Mouse (Mus musculus): ENCODE results near the gene Tmem184b. TPM values are rescaled to one million over a fixed set of nuclear protein-coding genes. Genes with fewer than 3 reads are reported as not detected.

The Tmem184b gene
- polyA plus RNA-seq, 1 experiment from 2014 or later, result 43.6 TPM

- Histone ChIP-seq H3K9ac (ENCODE audit: low read depth, low read length) (no peak overlapping the region; the same call in 1 of the 2 replicates), H3K4me1 (ENCODE audit: control insufficient read depth, insufficient read depth, low read length) (peaks cover 34% of the 10 kb centered on the region), H3K36me3 (ENCODE audit: control insufficient read depth, insufficient read depth, low read length) (no peaks in the 10 kb centered on the region), H3K9me3 (ENCODE audit: control insufficient read depth, low read length) (no peaks in the 10 kb centered on the region), H3K4me2 (ENCODE audit: low read depth, low read length) (no peak overlapping the region), H3K27me3 (replicated peaks; ENCODE audit: control insufficient read depth, insufficient read depth, low read length) (no peaks in the 10 kb centered on the region), H3K4me3 (ENCODE audit: low read length) (no peak overlapping the region), H3K27ac (ENCODE audit: low read length) (no peak overlapping the region)
- WGBS, result 71% methylated on average over 1 of the region's 1 CpGs
- no peak for ATAC-seq
Measured at GRCm38 (mm10) chr15:79404277-79404676, 908 bp upstream of the Tmem184b start.

- ATAC-seq, result no peak
- H3K27ac ChIP-seq (ENCODE audit: low read length), result peak overlapping the region; percentile 69
- 16% methylated on average over 9 of the region's 9 CpGs for WGBS
Measured at GRCm38 (mm10) chr15:79403763-79404210, 418 bp upstream of the Tmem184b start.

GRCm38 (mm10) chr15:79402176-79402575 is 1.2 kb downstream of the Tmem184b start:
- H3K4me2 ChIP-seq (ENCODE audit: low read depth, low read length), result peak overlapping the region; percentile 74
- peak overlapping the region; percentile 91 for H3K9ac ChIP-seq (ENCODE audit: low read depth, low read length)
- no peaks in the 10 kb centered on the region for H3K27me3 ChIP-seq (replicated peaks; ENCODE audit: control insufficient read depth, insufficient read depth, low read length)
- ATAC-seq, result no peak
- H3K27ac ChIP-seq (ENCODE audit: low read length), result no peak overlapping the region
- no peaks in the 10 kb centered on the region for H3K9me3 ChIP-seq (ENCODE audit: control insufficient read depth, low read length)
- WGBS, result 23% methylated on average over 5 of the region's 5 CpGs
- H3K36me3 ChIP-seq (ENCODE audit: control insufficient read depth, insufficient read depth, low read length), result no peaks in the 10 kb centered on the region
- peaks cover 38% of the 10 kb centered on the region for H3K4me1 ChIP-seq (ENCODE audit: control insufficient read depth, insufficient read depth, low read length)
- H3K4me3 ChIP-seq (ENCODE audit: low read length), result peak overlapping the region; percentile 96

More at GRCm38 (mm10) chr15:79403763-79404210, 418 bp upstream of the Tmem184b start:
- Histone ChIP-seq H3K9me3 (ENCODE audit: control insufficient read depth, low read length) (no peaks in the 10 kb centered on the region), H3K4me3 (ENCODE audit: low read length) (peak overlapping the region; percentile 96), H3K4me1 (ENCODE audit: control insufficient read depth, insufficient read depth, low read length) (peaks cover 38% of the 10 kb centered on the region), H3K4me2 (ENCODE audit: low read depth, low read length) (peak overlapping the region; percentile 74), H3K36me3 (ENCODE audit: control insufficient read depth, insufficient read depth, low read length) (no peaks in the 10 kb centered on the region), H3K27me3 (replicated peaks; ENCODE audit: control insufficient read depth, insufficient read depth, low read length) (no peaks in the 10 kb centered on the region), H3K9ac (ENCODE audit: low read depth, low read length) (peak overlapping the region; percentile 91)

GRCm38 (mm10) chr15:79400975-79401365 is 2.4 kb downstream of the Tmem184b start:
- Histone ChIP-seq H3K36me3 (ENCODE audit: control insufficient read depth, insufficient read depth, low read length) (no peaks in the 10 kb centered on the region), H3K9ac (ENCODE audit: low read depth, low read length) (peak overlapping the region; percentile 49), H3K27me3 (replicated peaks; ENCODE audit: control insufficient read depth, insufficient read depth, low read length) (no peaks in the 10 kb centered on the region), H3K4me2 (ENCODE audit: low read depth, low read length) (peak overlapping the region; percentile 7), H3K27ac (ENCODE audit: low read length) (peak overlapping the region; percentile 23; the same call in 1 of the 2 replicates), H3K4me1 (ENCODE audit: control insufficient read depth, insufficient read depth, low read length) (peaks cover 38% of the 10 kb centered on the region), H3K4me3 (ENCODE audit: low read length) (no peak overlapping the region), H3K9me3 (ENCODE audit: control insufficient read depth, low read length) (no peaks in the 10 kb centered on the region)
- ATAC-seq, result no peak
- 54% methylated on average over 7 of the region's 7 CpGs for WGBS

GRCm38 (mm10) chr15:79400134-79400974 is 3.0 kb downstream of the Tmem184b start:
- Histone ChIP-seq H3K4me1 (ENCODE audit: control insufficient read depth, insufficient read depth, low read length) (peaks cover 40% of the 10 kb centered on the region), H3K27ac (ENCODE audit: low read length) (peak overlapping the region; percentile 23; the same call in 1 of the 2 replicates), H3K36me3 (ENCODE audit: control insufficient read depth, insufficient read depth, low read length) (no peaks in the 10 kb centered on the region), H3K9me3 (ENCODE audit: control insufficient read depth, low read length) (no peaks in the 10 kb centered on the region), H3K4me3 (ENCODE audit: low read length) (no peak overlapping the region), H3K27me3 (replicated peaks; ENCODE audit: control insufficient read depth, insufficient read depth, low read length) (no peaks in the 10 kb centered on the region), H3K9ac (ENCODE audit: low read depth, low read length) (peak overlapping the region; percentile 49), H3K4me2 (ENCODE audit: low read depth, low read length) (peak overlapping the region; percentile 7; the same call in 1 of the 2 replicates)
- 54% methylated on average over 6 of the region's 6 CpGs for WGBS
- ATAC-seq, result no peak

- WGBS, result 56% methylated on average over 14 of the region's 14 CpGs
- peak overlapping the region; percentile 23; the same call in 1 of the 2 replicates for H3K27ac ChIP-seq (ENCODE audit: low read length)
- no peaks in the 10 kb centered on the region for H3K36me3 ChIP-seq (ENCODE audit: control insufficient read depth, insufficient read depth, low read length)
- H3K4me3 ChIP-seq (ENCODE audit: low read length), result no peak overlapping the region
- H3K9ac ChIP-seq (ENCODE audit: low read depth, low read length), result peak overlapping the region; percentile 4; the same call in 1 of the 2 replicates
- H3K4me1 ChIP-seq (ENCODE audit: control insufficient read depth, insufficient read depth, low read length), result peaks cover 47% of the 10 kb centered on the region
- H3K9me3 ChIP-seq (ENCODE audit: control insufficient read depth, low read length), result no peaks in the 10 kb centered on the region
- no peaks in the 10 kb centered on the region for H3K27me3 ChIP-seq (replicated peaks; ENCODE audit: control insufficient read depth, insufficient read depth, low read length)
- H3K4me2 ChIP-seq (ENCODE audit: low read depth, low read length), result no peak overlapping the region
- ATAC-seq, result no peak
Measured at GRCm38 (mm10) chr15:79399231-79400052, 3.9 kb downstream of the Tmem184b start.

- no peaks in the 10 kb centered on the region for H3K9me3 ChIP-seq (ENCODE audit: control insufficient read depth, low read length)
- peaks cover 55% of the 10 kb centered on the region for H3K4me1 ChIP-seq (ENCODE audit: control insufficient read depth, insufficient read depth, low read length)
- H3K9ac ChIP-seq (ENCODE audit: low read depth, low read length), result no peak overlapping the region
Measured at GRCm38 (mm10) chr15:79396736-79397135, 6.6 kb downstream of the Tmem184b start.

GRCm38 (mm10) chr15:79395281-79395680 is 8.1 kb downstream of the Tmem184b start:
- H3K36me3 ChIP-seq (ENCODE audit: control insufficient read depth, insufficient read depth, low read length), result no peaks in the 10 kb centered on the region
- no peaks in the 10 kb centered on the region for H3K9me3 ChIP-seq (ENCODE audit: control insufficient read depth, low read length)
- no peak overlapping the region for H3K9ac ChIP-seq (ENCODE audit: low read depth, low read length)
- H3K4me2 ChIP-seq (ENCODE audit: low read depth, low read length), result no peak overlapping the region
- ATAC-seq, result no peak
- peaks cover 55% of the 10 kb centered on the region for H3K4me1 ChIP-seq (ENCODE audit: control insufficient read depth, insufficient read depth, low read length)
- no peak overlapping the region for H3K27ac ChIP-seq (ENCODE audit: low read length)
- no peak overlapping the region for H3K4me3 ChIP-seq (ENCODE audit: low read length)
- H3K27me3 ChIP-seq (replicated peaks; ENCODE audit: control insufficient read depth, insufficient read depth, low read length), result no peaks in the 10 kb centered on the region
- WGBS, result 75% methylated on average over 6 of the region's 6 CpGs

More at GRCm38 (mm10) chr15:79396736-79397135, 6.6 kb downstream of the Tmem184b start:
- Histone ChIP-seq H3K27ac (ENCODE audit: low read length) (no peak overlapping the region), H3K4me2 (ENCODE audit: low read depth, low read length) (no peak overlapping the region), H3K27me3 (replicated peaks; ENCODE audit: control insufficient read depth, insufficient read depth, low read length) (no peaks in the 10 kb centered on the region), H3K4me3 (ENCODE audit: low read length) (no peak overlapping the region), H3K36me3 (ENCODE audit: control insufficient read depth, insufficient read depth, low read length) (no peaks in the 10 kb centered on the region)
- no peak for ATAC-seq
- 80% methylated on average over 11 of the region's 11 CpGs for WGBS

GRCm38 (mm10) chr15:79394842-79395241 is 8.5 kb downstream of the Tmem184b start:
- no peak for ATAC-seq
- Histone ChIP-seq H3K4me2 (ENCODE audit: low read depth, low read length) (no peak overlapping the region), H3K27ac (ENCODE audit: low read length) (no peak overlapping the region), H3K27me3 (replicated peaks; ENCODE audit: control insufficient read depth, insufficient read depth, low read length) (no peaks in the 10 kb centered on the region), H3K4me3 (ENCODE audit: low read length) (no peak overlapping the region), H3K36me3 (ENCODE audit: control insufficient read depth, insufficient read depth, low read length) (no peaks in the 10 kb centered on the region), H3K9ac (ENCODE audit: low read depth, low read length) (no peak overlapping the region), H3K9me3 (ENCODE audit: control insufficient read depth, low read length) (no peaks in the 10 kb centered on the region), H3K4me1 (ENCODE audit: control insufficient read depth, insufficient read depth, low read length) (peaks cover 55% of the 10 kb centered on the region)
- 48% methylated on average over 4 of the region's 4 CpGs for WGBS

All from intestine, embryonic 16.5 days (tissue).